Mouse (Mus musculus): ENCODE measurements around the gene Pik3r4. TPM values are rescaled to one million over a fixed set of nuclear protein-coding genes. Genes with fewer than 3 reads are reported as not detected.
A peak's percentile ranks its signal among the peaks of the same experiment; 100 is the strongest.
"Not testable (repeated sequence)": the region's sequence is repeated elsewhere in the genome, so short reads cannot be mapped to it uniquely, and the experiment has no call there.

Gene Pik3r4
- total and polyA plus RNA-seq, 2 experiments from 2014 or later = 10.2 to 45.3 TPM

DNA sequence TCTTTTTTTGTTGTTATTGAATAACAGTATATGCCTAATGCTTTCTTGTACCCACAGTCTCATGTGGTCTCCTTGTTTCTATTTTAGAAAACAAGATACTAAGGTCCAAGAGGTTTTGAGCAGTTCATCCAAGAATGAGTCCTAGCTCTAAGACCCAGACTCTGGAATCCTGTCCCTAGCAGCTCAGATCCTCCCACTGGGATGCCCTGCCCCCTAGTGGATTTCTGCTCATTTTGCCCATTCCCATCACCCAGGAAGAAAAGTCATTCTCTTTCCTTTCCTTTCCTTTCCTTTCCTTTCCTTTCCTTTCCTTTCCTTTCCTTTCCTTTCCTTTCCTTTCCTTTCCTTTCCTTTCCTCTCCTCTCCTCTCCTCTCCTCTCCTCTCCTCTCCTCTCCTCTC lies 25.5 kb upstream of the Pik3r4 start:
- not testable (repeated sequence) for ATAC-seq (ENCODE audit: insufficient read depth, low read depth); H3K9ac ChIP-seq (replicated peaks; ENCODE audit: low read depth, low read length)

DNA sequence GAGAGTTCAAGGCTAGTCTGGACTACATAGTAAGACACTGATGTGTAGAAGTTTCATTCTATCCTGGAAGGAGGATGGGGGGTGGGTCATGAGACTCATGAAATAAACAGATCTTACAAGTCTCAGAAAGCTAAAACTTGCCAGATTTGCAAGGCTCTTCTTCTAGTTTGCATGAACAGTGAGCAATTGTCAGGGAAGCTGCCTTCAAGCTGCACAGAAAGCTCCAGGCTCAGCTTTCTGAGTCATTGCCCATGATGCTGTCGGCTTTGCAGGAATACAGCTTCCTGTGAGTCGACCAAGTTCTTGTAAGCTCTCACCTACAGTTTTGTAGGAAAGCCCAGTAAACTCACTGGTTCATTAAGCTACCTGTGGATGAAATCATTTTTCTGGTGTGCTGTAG lies 8.8 kb upstream of the Pik3r4 start:
- Histone ChIP-seq H3K36me3 (replicated peaks; ENCODE audit: control insufficient read depth, insufficient read depth, low read length) (no peaks in the 10 kb centered on the region), H3K9me3 (replicated peaks; ENCODE audit: control insufficient read depth, low read length) (no peaks in the 10 kb centered on the region), H3K9ac (replicated peaks; ENCODE audit: low read depth, low read length) (no peak overlapping the region), H3K4me2 (ENCODE audit: low read depth, low read length) (no peak overlapping the region), H3K4me3 (ENCODE audit: low read depth, low read length) (no peak overlapping the region), H3K27me3 (ENCODE audit: control insufficient read depth, insufficient read depth, low read length) (no peaks in the 10 kb centered on the region), H3K27ac (ENCODE audit: low read depth) (no peak overlapping the region), H3K4me1 (ENCODE audit: control insufficient read depth, insufficient read depth) (no peaks in the 10 kb centered on the region)
- ATAC-seq (ENCODE audit: insufficient read depth, low read depth) (no peak), DNase-seq (ENCODE audit: low spot score) (no peak)
- TF ChIP-seq EP300 (IDR thresholded peaks at IDR 0.05; ENCODE audit: low read depth) (no peak), CTCF (IDR thresholded peaks at IDR 0.05; ENCODE audit: low read depth) (no peak)
- 79% methylated on average over 2 of the region's 2 CpGs for WGBS

More for the DNA sequence above, 25.5 kb upstream of the Pik3r4 start:
- H3K4me3 ChIP-seq (ENCODE audit: low read depth, low read length); H3K4me1 ChIP-seq (ENCODE audit: control insufficient read depth, insufficient read depth); H3K36me3 ChIP-seq (replicated peaks; ENCODE audit: control insufficient read depth, insufficient read depth, low read length); H3K4me2 ChIP-seq (ENCODE audit: low read depth, low read length); H3K27me3 ChIP-seq (ENCODE audit: control insufficient read depth, insufficient read depth, low read length); H3K9me3 ChIP-seq (replicated peaks; ENCODE audit: control insufficient read depth, low read length); H3K27ac ChIP-seq (ENCODE audit: low read depth): not testable (repeated sequence)
- peak; percentile 86 for TF ChIP-seq CTCF (IDR thresholded peaks at IDR 0.05; ENCODE audit: low read depth)
- DNase-seq (ENCODE audit: low spot score) = peak; percentile 34

DNA sequence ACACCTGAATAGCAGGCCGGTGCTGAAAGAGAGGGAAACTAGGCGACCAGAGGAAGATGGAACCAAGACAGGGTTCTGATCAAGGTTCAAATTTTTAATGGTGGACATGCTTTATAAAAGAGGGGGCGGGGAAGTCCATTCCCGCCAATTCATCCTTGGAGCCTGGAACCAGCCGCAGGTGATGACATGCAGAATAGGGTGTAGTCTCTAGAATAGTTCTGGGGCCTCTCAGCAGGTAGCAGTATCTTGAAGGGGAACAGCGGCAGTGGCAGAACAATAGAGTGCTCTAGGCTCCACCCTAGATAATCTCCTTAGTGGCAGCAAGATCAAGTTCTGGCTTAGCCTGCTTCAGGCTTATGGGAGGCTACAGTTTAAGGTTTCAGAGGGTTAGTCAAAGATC lies 1.4 kb upstream of the Pik3r4 start:
- not testable (repeated sequence) for H3K4me1 ChIP-seq (ENCODE audit: control insufficient read depth, insufficient read depth); H3K9ac ChIP-seq (replicated peaks; ENCODE audit: low read depth, low read length); H3K4me2 ChIP-seq (ENCODE audit: low read depth, low read length); H3K9me3 ChIP-seq (replicated peaks; ENCODE audit: control insufficient read depth, low read length); H3K4me3 ChIP-seq (ENCODE audit: low read depth, low read length); DNase-seq (ENCODE audit: low spot score); ATAC-seq (ENCODE audit: insufficient read depth, low read depth); H3K27ac ChIP-seq (ENCODE audit: low read depth); H3K27me3 ChIP-seq (ENCODE audit: control insufficient read depth, insufficient read depth, low read length)
- 68% methylated on average over 6 of the region's 6 CpGs for WGBS
- H3K36me3 ChIP-seq (replicated peaks; ENCODE audit: control insufficient read depth, insufficient read depth, low read length) = peaks cover 16% of the 10 kb centered on the region

DNA sequence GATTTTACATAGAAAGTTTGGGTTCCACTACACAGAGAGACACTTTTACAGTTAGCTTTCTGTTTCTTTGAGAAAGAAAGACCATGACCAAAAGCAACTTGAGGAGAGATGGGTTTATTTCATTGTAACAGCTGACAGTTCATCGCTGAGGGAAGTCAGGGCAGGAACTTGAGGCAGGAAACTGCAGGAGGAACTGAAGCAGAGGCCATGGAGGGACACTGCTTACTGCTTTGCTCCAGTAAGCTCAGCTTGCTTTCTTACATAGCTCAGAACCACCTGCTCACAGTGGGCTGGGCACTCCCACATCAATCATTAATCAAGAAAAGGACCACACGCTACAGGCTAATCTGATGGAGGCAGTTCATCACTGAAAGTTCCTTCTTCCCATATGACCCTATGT lies 13.4 kb downstream of the Pik3r4 start:
- ATAC-seq (ENCODE audit: insufficient read depth, low read depth) = no peak
- WGBS = 74% methylated on average over 2 of the region's 2 CpGs
- Histone ChIP-seq H3K4me3 (ENCODE audit: low read depth, low read length) (no peak overlapping the region), H3K36me3 (replicated peaks; ENCODE audit: control insufficient read depth, insufficient read depth, low read length) (peaks cover 61% of the 10 kb centered on the region), H3K4me1 (ENCODE audit: control insufficient read depth, insufficient read depth) (no peaks in the 10 kb centered on the region), H3K27ac (ENCODE audit: low read depth) (no peak overlapping the region), H3K9me3 (replicated peaks; ENCODE audit: control insufficient read depth, low read length) (no peaks in the 10 kb centered on the region), H3K9ac (replicated peaks; ENCODE audit: low read depth, low read length) (no peak overlapping the region), H3K27me3 (ENCODE audit: control insufficient read depth, insufficient read depth, low read length) (no peaks in the 10 kb centered on the region), H3K4me2 (ENCODE audit: low read depth, low read length) (no peak overlapping the region)
- no peak for TF ChIP-seq CTCF (IDR thresholded peaks at IDR 0.05; ENCODE audit: low read depth)
- TF ChIP-seq EP300 (IDR thresholded peaks at IDR 0.05; ENCODE audit: low read depth) = no peak
- no peak for DNase-seq (ENCODE audit: low spot score)

DNA sequence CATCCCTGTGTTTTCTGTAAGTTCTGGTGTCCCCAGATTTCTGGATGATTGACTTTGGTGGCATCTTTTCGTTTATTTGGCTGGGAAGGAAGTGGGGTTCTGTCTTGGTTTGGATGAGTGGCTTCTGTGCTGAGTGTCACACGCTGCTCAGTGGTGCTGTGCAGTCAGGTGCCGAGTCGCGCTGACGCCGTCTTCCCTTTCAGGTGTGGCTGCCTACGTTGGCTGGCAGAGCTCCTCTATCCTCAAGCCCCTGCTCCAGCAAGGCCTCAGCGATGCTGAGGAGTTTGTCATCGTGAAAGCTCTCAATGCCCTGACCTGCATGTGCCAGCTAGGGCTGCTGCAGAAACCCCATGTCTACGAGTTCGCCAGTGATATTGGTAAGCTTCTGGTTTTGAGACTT lies 15.4 kb downstream of the Pik3r4 start:
- TF ChIP-seq CTCF (IDR thresholded peaks at IDR 0.05; ENCODE audit: low read depth) = no peak
- TF ChIP-seq EP300 (IDR thresholded peaks at IDR 0.05; ENCODE audit: low read depth) = no peak
- H3K4me1 ChIP-seq (ENCODE audit: control insufficient read depth, insufficient read depth) = no peaks in the 10 kb centered on the region
- no peak overlapping the region for H3K27ac ChIP-seq (ENCODE audit: low read depth)
- H3K4me3 ChIP-seq (ENCODE audit: low read depth, low read length) = no peak overlapping the region
- no peak for DNase-seq (ENCODE audit: low spot score)
- WGBS = 92% methylated on average over 12 of the region's 12 CpGs
- no peak overlapping the region for H3K4me2 ChIP-seq (ENCODE audit: low read depth, low read length)
- no peaks in the 10 kb centered on the region for H3K27me3 ChIP-seq (ENCODE audit: control insufficient read depth, insufficient read depth, low read length)
- H3K9ac ChIP-seq (replicated peaks; ENCODE audit: low read depth, low read length) = no peak overlapping the region
- H3K36me3 ChIP-seq (replicated peaks; ENCODE audit: control insufficient read depth, insufficient read depth, low read length) = peaks cover 67% of the 10 kb centered on the region
- H3K9me3 ChIP-seq (replicated peaks; ENCODE audit: control insufficient read depth, low read length) = no peaks in the 10 kb centered on the region
- ATAC-seq (ENCODE audit: insufficient read depth, low read depth) = no peak

DNA sequence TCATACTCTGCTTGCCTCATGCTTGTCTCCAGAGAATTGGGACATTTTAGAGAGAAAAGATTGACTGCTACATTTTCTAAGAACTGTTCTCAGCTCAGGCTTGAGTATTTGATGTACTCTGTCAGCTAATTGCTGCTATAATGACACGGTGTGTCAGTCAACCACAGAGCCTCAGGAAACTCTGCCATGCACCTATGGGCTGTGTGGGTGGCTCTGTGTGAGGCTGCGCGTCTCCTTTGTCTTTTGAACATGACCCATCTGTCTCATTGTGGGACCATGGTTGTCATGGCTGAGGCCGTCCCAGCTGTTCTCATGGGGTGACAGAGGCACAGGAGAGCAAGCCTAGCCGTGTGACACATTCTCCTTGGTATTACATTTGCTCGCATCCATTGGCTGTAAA lies 17.1 kb downstream of the Pik3r4 start:
- H3K36me3 ChIP-seq (replicated peaks; ENCODE audit: control insufficient read depth, insufficient read depth, low read length) = peaks cover 66% of the 10 kb centered on the region
- no peaks in the 10 kb centered on the region for H3K27me3 ChIP-seq (ENCODE audit: control insufficient read depth, insufficient read depth, low read length)
- H3K4me2 ChIP-seq (ENCODE audit: low read depth, low read length) = no peak overlapping the region
- TF ChIP-seq EP300 (IDR thresholded peaks at IDR 0.05; ENCODE audit: low read depth) (no peak), CTCF (IDR thresholded peaks at IDR 0.05; ENCODE audit: low read depth) (no peak)
- no peaks in the 10 kb centered on the region for H3K9me3 ChIP-seq (replicated peaks; ENCODE audit: control insufficient read depth, low read length)
- H3K4me1 ChIP-seq (ENCODE audit: control insufficient read depth, insufficient read depth) = no peaks in the 10 kb centered on the region
- H3K27ac ChIP-seq (ENCODE audit: low read depth) = no peak overlapping the region
- DNase-seq (ENCODE audit: low spot score) = no peak
- no peak for ATAC-seq (ENCODE audit: insufficient read depth, low read depth)
- WGBS = 94% methylated on average over 6 of the region's 6 CpGs
- H3K9ac ChIP-seq (replicated peaks; ENCODE audit: low read depth, low read length) = no peak overlapping the region
- no peak overlapping the region for H3K4me3 ChIP-seq (ENCODE audit: low read depth, low read length)

Measured in heart, postnatal 0 days (tissue).